Mouse (Mus musculus): ENCODE data around the gene Irf6. TPM values are rescaled to one million over a fixed set of nuclear protein-coding genes. Genes with fewer than 3 reads are reported as not detected.
A peak's percentile ranks its signal among the peaks of the same experiment; 100 is the strongest.

Gene Irf6
- polyA plus RNA-seq (2016; fragmentation: Nextera tagmentation; extraction: Ambion mirVana): 1.3 and 2.2 TPM in 2 replicates

- no peaks in the 10 kb centered on the region for H3K9me3 ChIP-seq
- peaks cover 58% of the 10 kb centered on the region for H3K27me3 ChIP-seq
- peaks cover 11% of the 10 kb centered on the region for H3K4me1 ChIP-seq
- no peak within 1 kb of the TSS; the same call in 1 of the 2 replicates for H3K9ac ChIP-seq (replicated peaks)
- peak; percentile 76 for ATAC-seq (ENCODE audit: low FRiP score, low read depth)
- H3K27ac ChIP-seq (replicated peaks): no peak within 1 kb of the TSS
- WGBS: 2% methylated on average over 30 of the region's 30 CpGs
- no peaks in the 10 kb centered on the region for H3K36me3 ChIP-seq
- peak within 1 kb of the TSS; percentile 12 for H3K4me3 ChIP-seq
- peak within 1 kb of the TSS; percentile 35 for H3K4me2 ChIP-seq (replicated peaks)
Measured at GRCm38 (mm10) chr1:193152872-193153271, at the start of gene Irf6. Gene Irf6, plus strand, starts transcription at chr1:193153111.

- no peak overlapping the region for H3K9ac ChIP-seq (replicated peaks)
- H3K36me3 ChIP-seq: peaks cover 97% of the 10 kb centered on the region
- no peak overlapping the region for H3K4me3 ChIP-seq
- WGBS: 97% methylated on average over 9 of the region's 9 CpGs
- H3K4me2 ChIP-seq (replicated peaks): no peak overlapping the region
- no peak for ATAC-seq (ENCODE audit: low FRiP score, low read depth)
- no peak overlapping the region for H3K27ac ChIP-seq (replicated peaks)
- no peaks in the 10 kb centered on the region for H3K9me3 ChIP-seq
- no peaks in the 10 kb centered on the region for H3K27me3 ChIP-seq
- no peaks in the 10 kb centered on the region for H3K4me1 ChIP-seq
Measured at GRCm38 (mm10) chr1:193112093-193112492, 40.8 kb upstream of the Irf6 start.

GRCm38 (mm10) chr1:193122793-193123192 is 30.1 kb upstream of the Irf6 start:
- no peak overlapping the region for H3K9ac ChIP-seq (replicated peaks)

GRCm38 (mm10) chr1:193123290-193123689 is 29.6 kb upstream of the Irf6 start:
- Histone ChIP-seq H3K4me3 (no peak overlapping the region), H3K9ac (replicated peaks) (no peak overlapping the region), H3K27me3 (no peaks in the 10 kb centered on the region), H3K4me1 (no peaks in the 10 kb centered on the region), H3K9me3 (no peaks in the 10 kb centered on the region), H3K27ac (replicated peaks) (no peak overlapping the region), H3K4me2 (replicated peaks) (no peak overlapping the region), H3K36me3 (peaks cover 83% of the 10 kb centered on the region)
- WGBS: 94% methylated on average over 6 of the region's 6 CpGs
- ATAC-seq (ENCODE audit: low FRiP score, low read depth): no peak

More at GRCm38 (mm10) chr1:193122793-193123192, 30.1 kb upstream of the Irf6 start:
- H3K36me3 ChIP-seq: peaks cover 83% of the 10 kb centered on the region
- no peak overlapping the region for H3K4me2 ChIP-seq (replicated peaks)
- 93% methylated on average over 7 of the region's 7 CpGs for WGBS
- ATAC-seq (ENCODE audit: low FRiP score, low read depth): no peak
- H3K27me3 ChIP-seq: no peaks in the 10 kb centered on the region
- H3K9me3 ChIP-seq: no peaks in the 10 kb centered on the region
- H3K4me3 ChIP-seq: no peak overlapping the region
- no peaks in the 10 kb centered on the region for H3K4me1 ChIP-seq
- H3K27ac ChIP-seq (replicated peaks): no peak overlapping the region

GRCm38 (mm10) chr1:193125835-193126234 is 27.1 kb upstream of the Irf6 start:
- Histone ChIP-seq H3K27me3 (no peaks in the 10 kb centered on the region), H3K36me3 (peaks cover 59% of the 10 kb centered on the region), H3K9me3 (no peaks in the 10 kb centered on the region), H3K9ac (replicated peaks) (no peak overlapping the region), H3K4me1 (peaks cover 6% of the 10 kb centered on the region), H3K4me3 (no peak overlapping the region), H3K4me2 (replicated peaks) (no peak overlapping the region), H3K27ac (replicated peaks) (no peak overlapping the region)
- 89% methylated on average over 4 of the region's 4 CpGs for WGBS
- ATAC-seq (ENCODE audit: low FRiP score, low read depth): no peak

GRCm38 (mm10) chr1:193128055-193128454 is 24.9 kb upstream of the Irf6 start:
- H3K4me2 ChIP-seq (replicated peaks): no peak overlapping the region
- H3K9me3 ChIP-seq: no peaks in the 10 kb centered on the region
- 95% methylated on average over 6 of the region's 6 CpGs for WGBS
- no peaks in the 10 kb centered on the region for H3K27me3 ChIP-seq
- H3K36me3 ChIP-seq: peaks cover 37% of the 10 kb centered on the region
- H3K4me1 ChIP-seq: peaks cover 6% of the 10 kb centered on the region
- no peak for ATAC-seq (ENCODE audit: low FRiP score, low read depth)
- H3K27ac ChIP-seq (replicated peaks): no peak overlapping the region
- H3K4me3 ChIP-seq: no peak overlapping the region
- H3K9ac ChIP-seq (replicated peaks): no peak overlapping the region

- Histone ChIP-seq H3K36me3 (peaks cover 26% of the 10 kb centered on the region), H3K27ac (replicated peaks) (no peak overlapping the region)
- 32% methylated on average over 5 of the region's 5 CpGs for WGBS
Measured at GRCm38 (mm10) chr1:193129321-193129720, 23.6 kb upstream of the Irf6 start.

GRCm38 (mm10) chr1:193129786-193130455 is 23.0 kb upstream of the Irf6 start, which contains the start of gene Diexf:
Gene Diexf, minus strand, starts transcription at chr1:193130272.
- ATAC-seq (ENCODE audit: low FRiP score, low read depth): peak; percentile 90
- Histone ChIP-seq H3K4me3 (peak within 1 kb of the TSS; percentile 75), H3K36me3 (peaks cover 22% of the 10 kb centered on the region), H3K4me2 (replicated peaks) (peak within 1 kb of the TSS; percentile 68), H3K27me3 (no peaks in the 10 kb centered on the region), H3K27ac (replicated peaks) (no peak within 1 kb of the TSS), H3K9ac (replicated peaks) (peak within 1 kb of the TSS; percentile 83), H3K4me1 (peaks cover 6% of the 10 kb centered on the region), H3K9me3 (no peaks in the 10 kb centered on the region)
- WGBS: under 1% methylated on average over 61 of the region's 61 CpGs

More at GRCm38 (mm10) chr1:193129321-193129720, 23.6 kb upstream of the Irf6 start:
- Histone ChIP-seq H3K4me3 (peak overlapping the region; percentile 75), H3K9me3 (no peaks in the 10 kb centered on the region), H3K27me3 (no peaks in the 10 kb centered on the region), H3K4me1 (peaks cover 6% of the 10 kb centered on the region), H3K4me2 (replicated peaks) (peak overlapping the region; percentile 68), H3K9ac (replicated peaks) (peak overlapping the region; percentile 83)
- no peak for ATAC-seq (ENCODE audit: low FRiP score, low read depth)

- no peaks in the 10 kb centered on the region for H3K27me3 ChIP-seq
- WGBS: 27% methylated on average over 11 of the region's 11 CpGs
- peak overlapping the region; percentile 75 for H3K4me3 ChIP-seq
- H3K4me1 ChIP-seq: peaks cover 6% of the 10 kb centered on the region
- no peaks in the 10 kb centered on the region for H3K9me3 ChIP-seq
- H3K4me2 ChIP-seq (replicated peaks): peak overlapping the region; percentile 54
- H3K27ac ChIP-seq (replicated peaks): no peak overlapping the region
- ATAC-seq (ENCODE audit: low FRiP score, low read depth): peak; percentile 64
- H3K36me3 ChIP-seq: peaks cover 20% of the 10 kb centered on the region
- peak overlapping the region; percentile 40; the same call in 1 of the 2 replicates for H3K9ac ChIP-seq (replicated peaks)
Measured at GRCm38 (mm10) chr1:193130456-193130825, 22.5 kb upstream of the Irf6 start.

- peak; percentile 17 for ATAC-seq (ENCODE audit: low FRiP score, low read depth)
- H3K4me2 ChIP-seq (replicated peaks): peak overlapping the region; percentile 54
- H3K27ac ChIP-seq (replicated peaks): no peak overlapping the region
- H3K4me1 ChIP-seq: peaks cover 6% of the 10 kb centered on the region
- peak overlapping the region; percentile 40; the same call in 1 of the 2 replicates for H3K9ac ChIP-seq (replicated peaks)
- H3K9me3 ChIP-seq: no peaks in the 10 kb centered on the region
- peaks cover 20% of the 10 kb centered on the region for H3K36me3 ChIP-seq
- H3K4me3 ChIP-seq: no peak overlapping the region; the same call in 1 of the 2 replicates
- no peaks in the 10 kb centered on the region for H3K27me3 ChIP-seq
- 87% methylated on average over 8 of the region's 8 CpGs for WGBS
Measured at GRCm38 (mm10) chr1:193130839-193131238, 22.1 kb upstream of the Irf6 start.

- WGBS: 84% methylated on average over 6 of the region's 6 CpGs
- Histone ChIP-seq H3K27me3 (no peaks in the 10 kb centered on the region), H3K9me3 (no peaks in the 10 kb centered on the region), H3K27ac (replicated peaks) (no peak overlapping the region), H3K4me2 (replicated peaks) (no peak overlapping the region), H3K4me1 (peaks cover 6% of the 10 kb centered on the region), H3K36me3 (peaks cover 18% of the 10 kb centered on the region), H3K9ac (replicated peaks) (no peak overlapping the region), H3K4me3 (no peak overlapping the region)
- no peak for ATAC-seq (ENCODE audit: low FRiP score, low read depth)
Measured at GRCm38 (mm10) chr1:193131311-193131948, 21.5 kb upstream of the Irf6 start.

- Histone ChIP-seq H3K4me2 (replicated peaks) (no peak overlapping the region), H3K27me3 (no peaks in the 10 kb centered on the region; the same call in 1 of the 2 replicates), H3K4me1 (peaks cover 6% of the 10 kb centered on the region), H3K27ac (replicated peaks) (no peak overlapping the region), H3K4me3 (no peak overlapping the region), H3K36me3 (peaks cover 9% of the 10 kb centered on the region; the same call in 1 of the 2 replicates), H3K9ac (replicated peaks) (no peak overlapping the region), H3K9me3 (no peaks in the 10 kb centered on the region)
- no peak for ATAC-seq (ENCODE audit: low FRiP score, low read depth)
Measured at GRCm38 (mm10) chr1:193132385-193132784, 20.5 kb upstream of the Irf6 start.
